Comparison of ENCODE assay signal across 28 mouse cellular contexts in the genomic region with DNA sequence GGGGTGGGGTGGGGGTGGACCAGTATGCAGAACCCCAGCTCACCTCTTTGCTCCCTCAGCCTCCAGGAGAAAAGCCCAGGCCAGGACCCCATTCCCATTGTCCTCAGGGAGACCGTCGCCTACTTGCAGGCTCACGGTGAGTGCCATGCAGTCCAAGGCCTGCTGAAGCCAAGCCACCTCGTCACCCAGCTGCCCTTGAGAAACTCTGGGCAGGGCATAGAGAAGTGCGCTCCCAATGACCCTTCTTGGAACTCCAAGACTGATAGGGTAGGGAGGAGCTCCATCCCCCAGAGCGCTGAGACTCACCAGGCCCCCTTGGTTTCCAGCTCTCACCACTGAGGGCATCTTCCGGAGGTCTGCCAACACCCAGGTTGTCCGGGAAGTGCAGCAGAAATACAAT. TPM values are rescaled to one million over a fixed set of nuclear protein-coding genes. Genes with fewer than 3 reads are reported as not detected.
"Had no signal": no experiment of that assay in that cellular context is flagged by ENCODE, and none has a peak within 500 bp of the region (broad histone marks: within the 10 kb centered on the region; RNA-seq: fewer than 3 reads in every experiment).

No protein-coding gene starts in this region.

- DNase-seq: gastrocnemius, adult 2 months; gastrocnemius, postnatal 10 days; gastrocnemius, postnatal 25 days; heart, adult 18-20 months; heart, postnatal 10 days; heart, postnatal 4 days; liver; liver, embryonic 13.5 days; liver, postnatal 0 days had no signal

- H3K9me3 ChIP-seq: heart, embryonic 12.5 days; hindbrain, embryonic 10.5 days; hindbrain, embryonic 12.5 days; intestine, embryonic 15.5 days; kidney, embryonic 15.5 days; limb, embryonic 10.5 days; limb, embryonic 12.5 days; liver, embryonic 13.5 days; liver, embryonic 15.5 days had no signal

- ATAC-seq: hindbrain, embryonic 16.5 days; inflammation-experienced regulatory T-cells, adult 6 months; intestine, embryonic 15.5 days; intestine, postnatal 0 days; liver, postnatal 0 days had no signal

- H3K4me3 ChIP-seq: gastrocnemius, adult 2 months; heart, embryonic 12.5 days; hindbrain, embryonic 10.5 days; hindbrain, embryonic 12.5 days; intestine, embryonic 15.5 days; kidney, embryonic 15.5 days; layer of hippocampus, adult 2 months; left cerebral cortex, adult 2 months; limb, embryonic 10.5 days; limb, embryonic 12.5 days; liver, embryonic 13.5 days; liver, embryonic 15.5 days had no signal

- H3K4me1 ChIP-seq: hindbrain, embryonic 10.5 days; hindbrain, embryonic 12.5 days; intestine, embryonic 15.5 days; limb, embryonic 10.5 days; limb, embryonic 12.5 days; liver, embryonic 13.5 days; liver, embryonic 15.5 days had no signal

- H3K4me2 ChIP-seq: heart, embryonic 12.5 days; hindbrain, embryonic 12.5 days; hindbrain, embryonic 14.5 days; intestine, embryonic 15.5 days; kidney, embryonic 15.5 days; limb, embryonic 12.5 days; liver, embryonic 11.5 days; liver, embryonic 13.5 days; liver, embryonic 15.5 days had no signal

- H3K27ac ChIP-seq: gastrocnemius, adult 2 months; hindbrain, embryonic 10.5 days; hindbrain, embryonic 12.5 days; hindbrain, embryonic 14.5 days; intestine, embryonic 15.5 days; kidney, embryonic 15.5 days; layer of hippocampus, adult 2 months; left cerebral cortex, adult 2 months; limb, embryonic 10.5 days; limb, embryonic 12.5 days; liver, embryonic 13.5 days; liver, embryonic 15.5 days had no signal

- H3K9ac ChIP-seq: heart, embryonic 12.5 days; hindbrain, embryonic 12.5 days; hindbrain, embryonic 14.5 days; intestine, embryonic 15.5 days; kidney, embryonic 15.5 days; limb, embryonic 12.5 days; liver, embryonic 13.5 days; liver, embryonic 15.5 days; liver, postnatal 0 days had no signal

- H3K27me3 ChIP-seq: heart, embryonic 12.5 days; hindbrain, embryonic 12.5 days; intestine, embryonic 15.5 days; kidney, embryonic 15.5 days; limb, embryonic 12.5 days; liver, embryonic 13.5 days; liver, embryonic 15.5 days had no signal

RNA-seq across cellular contexts. Expression of gene F2, which starts 33.1 kb away (rescaled TPM):
- total RNA-seq: granulocyte monocyte progenitor cell, adult 5-6 weeks; heart, adult 18-20 months; heart, postnatal 25 days; layer of hippocampus, postnatal 25 days; left cerebral cortex, postnatal 36 days had no signal
- polyA plus RNA-seq: limb, embryonic 10.5 days had no signal
